Mouse (Mus musculus) E14TG2a.4 (cell line): ENCODE results near the gene Cers1.

Source experiments
- H3K27me3 ChIP-seq: 2 replicates; pipeline ENCODE4 v1.6.1; 2014; ENCODE audit warnings: low read length, control low read depth; ENCODE audit not compliant: insufficient read depth
- H3K36me3 ChIP-seq: 2 replicates; pipeline ENCODE4 v1.6.1; 2014; ENCODE audit warnings: low read length, control low read depth; ENCODE audit not compliant: insufficient read depth
- H3K4me1 ChIP-seq: replicated peaks from 2 replicates; pipeline ENCODE4 v1.6.1; 2014; ENCODE audit warnings: low read depth, low read length, control low read depth
- H3K4me3 ChIP-seq: replicated peaks from 2 replicates; pipeline ENCODE4 v1.5.1; 2014; ENCODE audit warnings: mild to moderate bottlenecking, low read length
- H3K9me3 ChIP-seq: 2 replicates; pipeline ENCODE4 v1.6.1; 2014; ENCODE audit warnings: low read length, control low read depth
- CTCF ChIP-seq: conservative IDR thresholded peaks from 2 replicates; pipeline ENCODE4 v1.5.1; 2014; ENCODE audit warnings: low read length
- NANOG ChIP-seq: IDR thresholded peaks from 2 replicates; pipeline ENCODE4 v1.6.1; 2014; ENCODE audit warnings: borderline replicate concordance, low read length, mixed read lengths
- POU5F1 ChIP-seq: IDR thresholded peaks from 2 replicates; pipeline ENCODE4 v1.6.1; 2014; ENCODE audit warnings: low read length, borderline replicate concordance

Cers1 gene

GRCm38 (mm10) chr8:70370476-70370875, 54.9 kb downstream of the Cers1 start:
- TF ChIP-seq POU5F1 (no peak), CTCF (no peak), NANOG (no peak)
- Histone ChIP-seq H3K36me3 (no peaks in the 10 kb centered on the region), H3K4me1 (peaks cover 26% of the 10 kb centered on the region), H3K9me3 (no peaks in the 10 kb centered on the region), H3K27me3 (peaks cover 55% of the 10 kb centered on the region), H3K4me3 (no peak overlapping the region)

- H3K4me3 ChIP-seq: no peak overlapping the region
- H3K4me1 ChIP-seq: peaks cover 41% of the 10 kb centered on the region
- H3K27me3 ChIP-seq: peaks cover 60% of the 10 kb centered on the region
- H3K36me3 ChIP-seq: no peaks in the 10 kb centered on the region
- no peaks in the 10 kb centered on the region for H3K9me3 ChIP-seq
- TF ChIP-seq CTCF: no peak
- TF ChIP-seq POU5F1: no peak
- TF ChIP-seq NANOG: no peak
Measured at GRCm38 (mm10) chr8:70371951-70372350, 56.4 kb downstream of the Cers1 start.

- Histone ChIP-seq H3K9me3 (no peaks in the 10 kb centered on the region), H3K4me1 (peaks cover 44% of the 10 kb centered on the region), H3K27me3 (peaks cover 77% of the 10 kb centered on the region), H3K4me3 (peak within 1 kb of the TSS; percentile 84), H3K36me3 (no peaks in the 10 kb centered on the region)
- TF ChIP-seq NANOG (no peak), POU5F1 (no peak), CTCF (no peak)
Measured at GRCm38 (mm10) chr8:70373397-70374317, 58.1 kb downstream of the Cers1 start, which contains the start of gene Comp. Gene Comp (plus strand): TSS chr8:70373558.

- peak overlapping the region; percentile 84 for H3K4me3 ChIP-seq
- H3K4me1 ChIP-seq: peaks cover 49% of the 10 kb centered on the region
- peaks cover 82% of the 10 kb centered on the region for H3K27me3 ChIP-seq
- H3K36me3 ChIP-seq: no peaks in the 10 kb centered on the region
- no peaks in the 10 kb centered on the region for H3K9me3 ChIP-seq
- no peak for TF ChIP-seq NANOG
- TF ChIP-seq POU5F1: no peak
- TF ChIP-seq CTCF: no peak
Measured at GRCm38 (mm10) chr8:70374318-70374927, 58.8 kb downstream of the Cers1 start.

- Histone ChIP-seq H3K9me3 (no peaks in the 10 kb centered on the region), H3K4me3 (peak overlapping the region; percentile 84), H3K4me1 (peaks cover 55% of the 10 kb centered on the region), H3K36me3 (no peaks in the 10 kb centered on the region), H3K27me3 (peaks cover 87% of the 10 kb centered on the region)
- no peak for TF ChIP-seq CTCF
- no peak for TF ChIP-seq NANOG
- TF ChIP-seq POU5F1: no peak
Measured at GRCm38 (mm10) chr8:70375212-70375859, 59.8 kb downstream of the Cers1 start.

GRCm38 (mm10) chr8:70376275-70376741, 60.7 kb downstream of the Cers1 start:
- peaks cover 55% of the 10 kb centered on the region for H3K4me1 ChIP-seq

GRCm38 (mm10) chr8:70377049-70377448, 61.5 kb downstream of the Cers1 start:
- Histone ChIP-seq H3K27me3 (peaks cover 91% of the 10 kb centered on the region), H3K36me3 (no peaks in the 10 kb centered on the region), H3K4me1 (peaks cover 55% of the 10 kb centered on the region), H3K4me3 (peak overlapping the region; percentile 84; the same call in 1 of the 2 replicates), H3K9me3 (no peaks in the 10 kb centered on the region)
- no peak for TF ChIP-seq POU5F1
- no peak for TF ChIP-seq CTCF
- TF ChIP-seq NANOG: no peak

More at GRCm38 (mm10) chr8:70376275-70376741, 60.7 kb downstream of the Cers1 start:
- no peaks in the 10 kb centered on the region for H3K9me3 ChIP-seq
- H3K4me3 ChIP-seq: peak overlapping the region; percentile 84
- peaks cover 95% of the 10 kb centered on the region for H3K27me3 ChIP-seq
- H3K36me3 ChIP-seq: no peaks in the 10 kb centered on the region
- TF ChIP-seq CTCF (no peak), POU5F1 (no peak), NANOG (no peak)

GRCm38 (mm10) chr8:70380069-70380468, 64.5 kb downstream of the Cers1 start:
- TF ChIP-seq NANOG: no peak
- TF ChIP-seq POU5F1: no peak
- TF ChIP-seq CTCF: no peak
- Histone ChIP-seq H3K4me1 (peaks cover 37% of the 10 kb centered on the region), H3K36me3 (no peaks in the 10 kb centered on the region), H3K9me3 (no peaks in the 10 kb centered on the region), H3K27me3 (peaks cover 62% of the 10 kb centered on the region), H3K4me3 (no peak overlapping the region)
